Mouse (Mus musculus) midbrain, embryonic 10.5 days (tissue): Measurements from ENCODE around the gene Junb. TPM values are rescaled to one million over a fixed set of nuclear protein-coding genes. Genes with fewer than 3 reads are reported as not detected.
A peak's percentile ranks its signal among the peaks of the same experiment; 100 is the strongest.

Experiments
- DNase-seq: peaks from one replicate; pipeline ENCODE4 v3.0.0-alpha.2; 2017; ENCODE audit warnings: low spot score
- H3K27ac ChIP-seq: fragments of 300-500 bp; sonication (generic); replicated peaks from 2 replicates; pipeline ENCODE4 v1.5.1; 2016; ENCODE audit warnings: mild to moderate bottlenecking
- H3K27me3 ChIP-seq: fragments of 300-500 bp; sonication (generic); 2 replicates; pipeline ENCODE4 v1.6.1; 2016; ENCODE audit warnings: low read depth, mild to moderate bottlenecking; ENCODE audit not compliant: poor library complexity, severe bottlenecking
- H3K36me3 ChIP-seq: fragments of 300-500 bp; sonication (generic); 2 replicates; pipeline ENCODE4 v1.6.1; 2016; ENCODE audit warnings: mild to moderate bottlenecking, moderate library complexity
- H3K4me1 ChIP-seq: fragments of 300-500 bp; sonication (generic); 2 replicates; pipeline ENCODE4 v1.6.1; 2016
- H3K4me3 ChIP-seq: fragments of 300-500 bp; sonication (generic); 2 replicates; pipeline ENCODE4 v1.5.1; 2016; ENCODE audit warnings: mild to moderate bottlenecking, moderate library complexity
- H3K9me3 ChIP-seq: fragments of 300-500 bp; sonication (generic); replicated peaks from 2 replicates; pipeline ENCODE4 v1.6.1; 2016; ENCODE audit warnings: mild to moderate bottlenecking
- WGBS: fragments of 180-500 bp; shearing (Covaris S2); methylation state at CpG from one replicate; pipeline ENCODE4 v1.1.7; 2016; 5-methylcytosine and 5-hydroxymethylcytosine counted together
- polyA plus RNA-seq: library from polyadenylated mRNA; unstranded; fragments of >200 nt; fragmentation: Nextera tagmentation; extraction: Ambion mirVana; gene quantifications from 2 replicates; pipeline ENCODE4 v1.2.1, GENCODE M21; 2016

Junb gene
- polyA plus RNA-seq, 1 experiment from 2014 or later = 5.0 TPM

DNA sequence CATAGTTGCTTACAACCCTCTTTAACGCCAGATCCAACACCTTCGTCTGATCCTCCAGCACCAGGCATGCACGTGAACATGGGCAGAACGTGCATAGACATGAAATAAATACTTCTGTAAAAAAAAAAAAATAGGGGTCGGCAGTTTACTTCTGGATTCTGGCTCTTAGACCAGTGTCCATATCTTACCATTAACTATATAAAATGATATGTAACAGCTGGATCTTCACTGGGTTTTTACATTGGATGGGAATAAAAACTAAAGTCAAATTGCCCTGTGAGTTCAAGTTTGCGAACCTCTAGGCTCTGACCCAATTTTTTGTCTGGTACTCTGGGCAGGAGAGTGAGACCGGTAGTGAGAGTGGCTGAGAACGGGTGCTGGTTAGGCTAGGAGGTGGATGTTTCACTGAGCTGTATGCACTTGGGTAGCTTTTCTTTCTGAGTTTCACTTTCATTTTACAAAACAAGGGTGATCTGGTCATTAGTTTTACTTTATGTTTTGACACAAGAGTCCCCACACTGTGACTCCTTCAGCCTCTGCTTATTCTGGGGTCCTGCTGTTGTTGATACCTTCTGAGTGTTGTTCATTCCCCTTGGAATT is 3.9 kb downstream of the Junb start:
- Histone ChIP-seq H3K4me3 (no peak overlapping the region), H3K9me3 (no peaks in the 10 kb centered on the region), H3K27ac (no peak overlapping the region), H3K36me3 (peaks cover 48% of the 10 kb centered on the region), H3K4me1 (peaks cover 65% of the 10 kb centered on the region), H3K27me3 (peaks cover 31% of the 10 kb centered on the region)
- no peak for DNase-seq
- WGBS = 82% methylated on average over 8 of the region's 8 CpGs

DNA sequence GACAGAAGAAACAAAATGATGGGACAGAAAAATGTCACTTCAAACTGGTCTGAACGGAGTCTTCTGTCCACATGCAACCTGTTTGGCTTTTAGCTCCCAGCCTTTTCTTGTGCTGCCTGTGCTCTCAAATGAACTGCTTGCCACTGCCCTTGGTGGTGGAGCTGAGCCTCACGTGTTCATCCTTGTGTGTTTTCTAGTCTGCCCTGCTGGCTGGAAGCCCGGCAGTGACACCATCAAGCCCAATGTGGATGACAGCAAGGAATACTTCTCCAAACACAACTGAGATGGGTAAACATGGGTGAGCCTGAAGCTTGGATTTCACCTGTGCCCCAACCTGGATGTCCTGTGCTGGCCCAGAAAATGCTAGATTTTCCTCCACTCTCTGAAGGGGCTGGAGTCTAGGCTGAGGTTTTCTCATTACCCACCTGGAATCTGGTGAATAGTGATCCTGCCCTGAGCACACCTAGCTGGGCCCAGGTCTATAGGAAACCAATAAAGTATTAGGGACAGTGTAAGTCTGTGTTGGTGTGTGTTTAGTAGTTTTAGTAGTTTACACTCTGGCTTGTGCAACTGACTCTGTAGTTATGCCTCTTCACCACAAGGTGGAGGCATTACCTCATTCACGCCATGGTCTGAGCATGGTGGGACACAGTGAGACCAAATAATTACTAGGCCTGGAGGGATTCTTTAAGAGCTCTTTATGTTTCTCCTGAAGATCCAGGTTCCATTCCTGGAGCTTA is 4.5 kb downstream of the Junb start:
- Histone ChIP-seq H3K9me3 (no peaks in the 10 kb centered on the region), H3K27ac (no peak overlapping the region), H3K4me3 (no peak overlapping the region), H3K27me3 (peaks cover 24% of the 10 kb centered on the region), H3K36me3 (peaks cover 48% of the 10 kb centered on the region), H3K4me1 (peaks cover 60% of the 10 kb centered on the region)
- no peak for DNase-seq
- 70% methylated on average over 4 of the region's 4 CpGs for WGBS

DNA sequence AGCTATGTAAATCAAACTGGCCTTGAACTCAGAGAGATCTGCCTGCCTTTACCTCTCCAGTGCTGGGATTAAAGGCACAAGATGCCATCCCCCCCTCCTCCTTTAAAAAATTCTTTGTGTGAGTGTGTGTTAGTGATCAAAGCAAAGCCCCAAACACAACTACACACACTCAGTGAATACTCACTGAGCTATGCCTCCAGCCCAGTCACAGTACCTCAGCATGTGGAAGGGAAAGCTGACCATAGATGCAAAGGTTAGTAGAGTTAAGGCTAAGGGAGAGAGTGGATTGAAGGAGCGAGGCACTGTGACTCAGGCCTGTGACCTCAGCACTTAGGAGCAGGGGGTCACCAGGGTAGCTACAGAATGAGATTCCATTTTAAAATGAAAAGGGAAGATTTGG is 5.4 kb downstream of the Junb start:
- Histone ChIP-seq H3K27me3 (peaks cover 15% of the 10 kb centered on the region), H3K36me3 (peaks cover 48% of the 10 kb centered on the region), H3K4me1 (peaks cover 60% of the 10 kb centered on the region), H3K9me3 (no peaks in the 10 kb centered on the region), H3K4me3 (no peak overlapping the region), H3K27ac (no peak overlapping the region)
- no peak for DNase-seq
- WGBS = 91% methylated on average over 1 of the region's 1 CpGs

DNA sequence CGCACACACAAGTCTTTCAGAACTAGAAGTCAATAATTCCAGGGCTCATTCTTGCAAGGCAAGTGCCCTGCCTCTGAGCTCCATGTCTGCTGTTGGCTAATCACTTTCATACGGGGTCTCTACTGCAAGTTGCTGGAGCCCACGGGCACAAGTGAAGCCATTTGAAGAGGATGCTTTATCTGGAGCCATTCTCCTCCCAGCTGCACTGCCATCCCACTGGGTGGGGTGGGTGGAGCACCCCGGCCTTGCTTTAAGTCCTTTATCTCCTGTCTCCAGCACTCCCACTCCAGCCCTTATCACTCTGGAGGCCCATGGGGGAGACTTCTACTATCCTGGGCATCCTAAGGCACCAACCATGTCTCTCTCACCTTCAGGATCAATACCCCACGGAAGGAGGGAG is 7.6 kb downstream of the Junb start:
- no peaks in the 10 kb centered on the region for H3K27me3 ChIP-seq
- peaks cover 52% of the 10 kb centered on the region for H3K36me3 ChIP-seq
- H3K27ac ChIP-seq = peak overlapping the region; percentile 98
- H3K4me1 ChIP-seq = peaks cover 57% of the 10 kb centered on the region
- H3K9me3 ChIP-seq = no peaks in the 10 kb centered on the region
- peak overlapping the region; percentile 91 for H3K4me3 ChIP-seq
- 73% methylated on average over 5 of the region's 5 CpGs for WGBS
- no peak for DNase-seq

GRCm38 (mm10) chr8:84970135-84970790 is 8.3 kb downstream of the Junb start:
- Histone ChIP-seq H3K36me3 (peaks cover 51% of the 10 kb centered on the region), H3K27ac (peak overlapping the region; percentile 98), H3K27me3 (no peaks in the 10 kb centered on the region), H3K4me1 (peaks cover 56% of the 10 kb centered on the region), H3K4me3 (peak overlapping the region; percentile 91), H3K9me3 (no peaks in the 10 kb centered on the region)
- DNase-seq = no peak
- 22% methylated on average over 21 of the region's 21 CpGs for WGBS

- Histone ChIP-seq H3K4me3 (peak within 1 kb of the TSS; percentile 91), H3K36me3 (peaks cover 43% of the 10 kb centered on the region), H3K4me1 (peaks cover 58% of the 10 kb centered on the region), H3K27ac (peak within 1 kb of the TSS; percentile 98), H3K27me3 (no peaks in the 10 kb centered on the region), H3K9me3 (no peaks in the 10 kb centered on the region)
- under 1% methylated on average over 56 of the region's 56 CpGs for WGBS
- peak; percentile 87 for DNase-seq
Observed at GRCm38 (mm10) chr8:84969241-84970134, 9.0 kb downstream of the Junb start, which contains the start of the genes Gm49661, Prdx2 and Rnaseh2a. Gm49661 (minus strand) TSS chr8:84969433. Prdx2 (plus strand) TSS chr8:84969587. Rnaseh2a (minus strand) TSS chr8:84969767.

GRCm38 (mm10) chr8:84968650-84969049 is 9.9 kb downstream of the Junb start:
- Histone ChIP-seq H3K4me1 (peaks cover 58% of the 10 kb centered on the region), H3K36me3 (peaks cover 43% of the 10 kb centered on the region)
- WGBS = 33% methylated on average over 2 of the region's 2 CpGs

DNA sequence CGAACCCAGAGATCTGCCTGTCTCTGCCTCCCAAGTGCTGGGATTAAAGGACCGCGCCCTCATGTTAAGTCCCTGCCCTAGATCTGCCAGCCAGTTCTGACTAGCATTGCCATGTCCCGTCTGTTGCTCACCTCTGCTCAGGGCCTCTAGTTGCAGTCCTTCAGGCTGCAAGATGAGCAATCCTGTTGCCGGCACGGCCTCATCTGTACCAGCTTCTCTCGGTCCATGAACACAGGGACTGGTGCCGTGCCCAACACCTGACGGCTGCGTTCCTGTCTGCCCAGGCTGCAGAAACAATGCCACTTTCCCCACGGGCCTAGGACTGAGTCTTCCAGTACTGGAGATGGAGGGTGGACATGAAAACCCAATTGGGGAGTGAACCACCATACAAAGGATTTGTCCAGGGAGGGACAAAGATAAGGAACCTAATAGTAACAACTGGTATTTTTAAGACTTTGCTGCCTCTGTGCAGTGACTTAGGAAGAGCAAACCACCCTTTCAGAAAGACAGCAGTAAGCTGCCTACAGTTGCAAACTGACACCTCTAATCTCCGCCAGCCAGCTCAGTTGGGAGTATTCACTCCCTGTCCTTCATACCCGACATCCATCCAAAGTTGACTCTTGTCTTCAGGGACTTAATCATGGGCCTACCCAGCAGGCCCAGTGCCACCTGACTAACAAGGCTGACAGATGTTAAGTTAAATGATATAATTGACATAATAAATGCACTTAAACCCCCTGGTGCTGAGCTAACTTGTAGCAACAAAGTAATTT is 10.8 kb downstream of the Junb start:
- Histone ChIP-seq H3K27me3 (no peaks in the 10 kb centered on the region), H3K4me1 (peaks cover 58% of the 10 kb centered on the region), H3K27ac (no peak overlapping the region; the same call in 1 of the 2 replicates), H3K4me3 (peak overlapping the region; percentile 91; the same call in 1 of the 2 replicates), H3K36me3 (peaks cover 40% of the 10 kb centered on the region), H3K9me3 (no peaks in the 10 kb centered on the region)
- 88% methylated on average over 13 of the region's 13 CpGs for WGBS
- DNase-seq = no peak

More at GRCm38 (mm10) chr8:84968650-84969049, 9.9 kb downstream of the Junb start:
- no peak for DNase-seq
- Histone ChIP-seq H3K4me3 (peak overlapping the region; percentile 91), H3K27ac (peak overlapping the region; percentile 98), H3K27me3 (no peaks in the 10 kb centered on the region), H3K9me3 (no peaks in the 10 kb centered on the region)

GRCm38 (mm10) chr8:84966603-84967002 is 11.9 kb downstream of the Junb start:
- H3K9me3 ChIP-seq = no peaks in the 10 kb centered on the region
- peaks cover 55% of the 10 kb centered on the region for H3K4me1 ChIP-seq
- 71% methylated on average over 3 of the region's 3 CpGs for WGBS
- H3K27ac ChIP-seq = no peak overlapping the region; the same call in 1 of the 2 replicates
- H3K27me3 ChIP-seq = no peaks in the 10 kb centered on the region
- H3K36me3 ChIP-seq = peaks cover 40% of the 10 kb centered on the region
- 0 out of 2 replicates have a peak overlapping the region, but pooled peaks have one; percentile 80 for H3K4me3 ChIP-seq
- no peak for DNase-seq

- Histone ChIP-seq H3K27me3 (no peaks in the 10 kb centered on the region), H3K27ac (peak overlapping the region; percentile 88), H3K4me1 (peaks cover 47% of the 10 kb centered on the region), H3K36me3 (peaks cover 40% of the 10 kb centered on the region), H3K9me3 (no peaks in the 10 kb centered on the region), H3K4me3 (peak overlapping the region; percentile 80)
- peak; percentile 96 for DNase-seq
- WGBS = under 1% methylated on average over 41 of the region's 41 CpGs
Observed at GRCm38 (mm10) chr8:84965731-84966291, 12.7 kb downstream of the Junb start.

- WGBS = 90% methylated on average over 4 of the region's 4 CpGs
- no peak overlapping the region for H3K4me3 ChIP-seq
- DNase-seq = no peak
- no peaks in the 10 kb centered on the region for H3K9me3 ChIP-seq
- no peaks in the 10 kb centered on the region for H3K27me3 ChIP-seq
- peaks cover 38% of the 10 kb centered on the region for H3K4me1 ChIP-seq
- no peak overlapping the region for H3K27ac ChIP-seq
- peaks cover 53% of the 10 kb centered on the region for H3K36me3 ChIP-seq
Observed at GRCm38 (mm10) chr8:84963952-84964351, 14.6 kb downstream of the Junb start.
